ENCODE assay signal across 8 mouse cellular contexts in the genomic region with DNA sequence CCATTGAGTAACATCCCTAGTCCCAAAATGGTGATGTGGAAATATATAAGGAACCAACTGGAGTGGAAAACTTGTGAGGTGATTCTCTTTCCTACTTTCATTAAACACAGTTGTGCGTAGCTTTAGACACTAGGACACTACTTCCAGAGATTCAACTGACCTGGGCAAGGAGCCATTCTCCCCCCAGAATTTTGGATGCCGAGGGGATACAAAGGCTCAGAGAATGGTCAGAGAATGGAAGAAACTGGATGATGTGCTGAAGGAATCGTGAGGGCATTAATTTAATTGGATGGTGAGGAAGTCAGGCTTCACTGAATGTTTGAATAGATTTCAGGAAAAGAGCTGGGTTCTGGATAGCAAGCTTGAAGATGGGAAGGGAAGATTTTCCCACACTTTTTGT. TPM values are rescaled to one million over a fixed set of nuclear protein-coding genes. Genes with fewer than 3 reads are reported as not detected.
DNase-seq lines count a peak whose midpoint lies in the region; ATAC-seq and TF ChIP-seq lines count a peak whose summit lies in the region.

No protein-coding gene starts in this region.

- DNase-seq in kidney, postnatal 0 days (ENCODE audit: low spot score) = no peak
- DNase-seq in kidney, adult 8-10 months = no peak
- no peak for DNase-seq in embryonic facial prominence, embryonic 11.5 days (ENCODE audit: low spot score)
- no peak for DNase-seq in intestine, embryonic 14.5 days (ENCODE audit: low spot score)
- no peak for DNase-seq in neural tube, embryonic 11.5 days (ENCODE audit: low spot score)
- DNase-seq in layer of hippocampus, postnatal 14 days (ENCODE audit: low spot score in 2 of 2) = no peak
- DNase-seq in gastrocnemius, adult 18-20 months (ENCODE audit: low spot score) = no peak

- H3K36me3 ChIP-seq in kidney, postnatal 0 days (ENCODE audit: insufficient read depth, low read length) = no peaks in the 10 kb centered on the region
- no peaks in the 10 kb centered on the region for H3K36me3 ChIP-seq in embryonic facial prominence, embryonic 11.5 days (replicated peaks; ENCODE audit: control insufficient read depth, insufficient read depth, low read depth, low read length)
- no peaks in the 10 kb centered on the region for H3K36me3 ChIP-seq in intestine, embryonic 14.5 days (ENCODE audit: control insufficient read depth, insufficient read depth, low read length)
- H3K36me3 ChIP-seq in neural tube, embryonic 11.5 days (ENCODE audit: control insufficient read depth, insufficient read depth, low read length) = no peaks in the 10 kb centered on the region

- TF ChIP-seq CTCF in kidney, postnatal 0 days (IDR thresholded peaks at IDR 0.05; ENCODE audit: low read depth) = no peak

- WGBS in kidney, postnatal 0 days = 12% methylated on average over 3 of the region's 3 CpGs
- WGBS in embryonic facial prominence, embryonic 11.5 days = 29% methylated on average over 3 of the region's 3 CpGs
- 28% methylated on average over 3 of the region's 3 CpGs for WGBS in intestine, embryonic 14.5 days
- 32% methylated on average over 3 of the region's 3 CpGs for WGBS in neural tube, embryonic 11.5 days

- H3K4me2 ChIP-seq in kidney, postnatal 0 days (ENCODE audit: low read length) = peak overlapping the region; percentile 74
- H3K4me2 ChIP-seq in embryonic facial prominence, embryonic 11.5 days (ENCODE audit: low read depth, low read length) = peak overlapping the region; percentile 59
- peak overlapping the region; percentile 78 for H3K4me2 ChIP-seq in intestine, embryonic 14.5 days (ENCODE audit: low read length)
- peak overlapping the region; percentile 55 for H3K4me2 ChIP-seq in neural tube, embryonic 11.5 days (ENCODE audit: low read depth)

- H3K9ac ChIP-seq in kidney, postnatal 0 days (ENCODE audit: low read depth, low read length) = peak overlapping the region; percentile 100
- H3K9ac ChIP-seq in embryonic facial prominence, embryonic 11.5 days (replicated peaks; ENCODE audit: low read length) = peak overlapping the region; percentile 99
- H3K9ac ChIP-seq in intestine, embryonic 14.5 days (ENCODE audit: low read length) = peak overlapping the region; percentile 97
- peak overlapping the region; percentile 99 for H3K9ac ChIP-seq in neural tube, embryonic 11.5 days (ENCODE audit: low read length)

- no peak for ATAC-seq in kidney, postnatal 0 days (replicated peaks; ENCODE audit: low FRiP score, low read depth)
- ATAC-seq in embryonic facial prominence, embryonic 11.5 days (replicated peaks; ENCODE audit: insufficient number of reproducible peaks, low FRiP score, low TSS enrichment, low read depth) = no peak
- no peak for ATAC-seq in intestine, embryonic 14.5 days (replicated peaks; ENCODE audit: low FRiP score, low TSS enrichment, low read depth)
- no peak for ATAC-seq in neural tube, embryonic 11.5 days (ENCODE audit: insufficient read depth, low FRiP score, low TSS enrichment)
- ATAC-seq in megakaryocyte-erythroid progenitor cell, adult 5-6 weeks (replicated peaks; ENCODE audit: low FRiP score, low TSS enrichment, poor library complexity, severe bottlenecking) = no peak

- H3K9me3 ChIP-seq in kidney, postnatal 0 days (replicated peaks; ENCODE audit: low read length) = no peaks in the 10 kb centered on the region
- H3K9me3 ChIP-seq in embryonic facial prominence, embryonic 11.5 days (replicated peaks; ENCODE audit: control insufficient read depth, low read length) = no peaks in the 10 kb centered on the region
- no peaks in the 10 kb centered on the region for H3K9me3 ChIP-seq in intestine, embryonic 14.5 days (ENCODE audit: control insufficient read depth, low read length)
- no peaks in the 10 kb centered on the region for H3K9me3 ChIP-seq in neural tube, embryonic 11.5 days (ENCODE audit: control insufficient read depth, low read length)

- H3K4me3 ChIP-seq in kidney, postnatal 0 days (replicated peaks; ENCODE audit: low read depth, low read length) = peak overlapping the region; percentile 98
- peak overlapping the region; percentile 98 for H3K4me3 ChIP-seq in embryonic facial prominence, embryonic 11.5 days (ENCODE audit: low read depth, low read length)
- H3K4me3 ChIP-seq in intestine, embryonic 14.5 days (ENCODE audit: low read depth, low read length) = peak overlapping the region; percentile 90
- H3K4me3 ChIP-seq in neural tube, embryonic 11.5 days (ENCODE audit: low read depth, low read length) = peak overlapping the region; percentile 99

- peak overlapping the region; percentile 100 for H3K27ac ChIP-seq in kidney, postnatal 0 days
- no peak overlapping the region for H3K27ac ChIP-seq in embryonic facial prominence, embryonic 11.5 days (replicated peaks; ENCODE audit: low read depth, low read length)
- peak overlapping the region; percentile 99 for H3K27ac ChIP-seq in intestine, embryonic 14.5 days (ENCODE audit: low read depth)
- H3K27ac ChIP-seq in neural tube, embryonic 11.5 days (ENCODE audit: low read depth, low read length) = peak overlapping the region; percentile 99; the same call in 1 of the 2 replicates

- peaks cover 12% of the 10 kb centered on the region for H3K4me1 ChIP-seq in kidney, postnatal 0 days (replicated peaks; ENCODE audit: insufficient read depth, low read length)
- no peaks in the 10 kb centered on the region for H3K4me1 ChIP-seq in embryonic facial prominence, embryonic 11.5 days (ENCODE audit: control insufficient read depth, insufficient read depth, low read length)
- peaks cover 24% of the 10 kb centered on the region for H3K4me1 ChIP-seq in intestine, embryonic 14.5 days (replicated peaks; ENCODE audit: control insufficient read depth, insufficient read depth, low read length)
- H3K4me1 ChIP-seq in neural tube, embryonic 11.5 days (ENCODE audit: control insufficient read depth, insufficient read depth, low read length) = peaks cover 11% of the 10 kb centered on the region; the same call in 1 of the 2 replicates

- no peaks in the 10 kb centered on the region for H3K27me3 ChIP-seq in kidney, postnatal 0 days (ENCODE audit: insufficient read depth, low read length)
- H3K27me3 ChIP-seq in embryonic facial prominence, embryonic 11.5 days (ENCODE audit: control insufficient read depth, insufficient read depth, low read length) = no peaks in the 10 kb centered on the region
- H3K27me3 ChIP-seq in intestine, embryonic 14.5 days (replicated peaks; ENCODE audit: control insufficient read depth, insufficient read depth, low read length) = no peaks in the 10 kb centered on the region
- H3K27me3 ChIP-seq in neural tube, embryonic 11.5 days (ENCODE audit: control insufficient read depth, insufficient read depth, low read length) = no peaks in the 10 kb centered on the region

RNA-seq across cellular contexts. Expression of a gene that starts 1.5 kb away (rescaled TPM):
- 13.9 and 14.1 TPM in 2 replicates for polyA plus RNA-seq in kidney, postnatal 0 days (2015; fragmentation: Nextera tagmentation; extraction: Ambion mirVana)
- 16.2 and 18.5 TPM in 2 replicates for polyA plus RNA-seq in embryonic facial prominence, embryonic 11.5 days (2014; fragmentation: Nextera tagmentation; extraction: Ambion mirVana)
- polyA plus RNA-seq in intestine, embryonic 14.5 days (2014; fragmentation: Nextera tagmentation; extraction: Ambion mirVana) = 19.9 and 22.8 TPM in 2 replicates
- 22.3 and 24.2 TPM in 2 replicates for polyA plus RNA-seq in neural tube, embryonic 11.5 days (2014; fragmentation: Nextera tagmentation; extraction: Ambion mirVana)
- total RNA-seq in layer of hippocampus, postnatal 14 days (2021) = 10 to 100 TPM; 80.3 to 84.9 TPM
- total RNA-seq in gastrocnemius, adult 18-20 months (2021) = 10 to 100 TPM; 19.5 to 21.3 TPM
- total RNA-seq in megakaryocyte-erythroid progenitor cell, adult 5-6 weeks (2014; fragmentation: Nextera tagmentation) = 38.0 and 52.8 TPM in 2 replicates
- total RNA-seq in megakaryocyte-erythroid progenitor cell, adult 5-6 weeks (2017) = 36.6 and 47.4 TPM in 2 replicates
